Mouse (Mus musculus) layer of hippocampus, postnatal 36 days (tissue): ENCODE data around the gene Arap1. TPM values are rescaled to one million over a fixed set of nuclear protein-coding genes. Genes with fewer than 3 reads are reported as not detected.

ENCODE experiments used
- DNase-seq, 2 experiments: peaks; one replicate each; pipeline ENCODE4 v3.0.0; 2022
- total RNA-seq, 2 experiments: library from RNA; stranded (reverse); gene quantifications; 2 replicates each; pipeline ENCODE4 v1.2.3; 2021

Gene Arap1
- 10 to 100 TPM; 20.1 to 20.8 TPM for total RNA-seq

DNA sequence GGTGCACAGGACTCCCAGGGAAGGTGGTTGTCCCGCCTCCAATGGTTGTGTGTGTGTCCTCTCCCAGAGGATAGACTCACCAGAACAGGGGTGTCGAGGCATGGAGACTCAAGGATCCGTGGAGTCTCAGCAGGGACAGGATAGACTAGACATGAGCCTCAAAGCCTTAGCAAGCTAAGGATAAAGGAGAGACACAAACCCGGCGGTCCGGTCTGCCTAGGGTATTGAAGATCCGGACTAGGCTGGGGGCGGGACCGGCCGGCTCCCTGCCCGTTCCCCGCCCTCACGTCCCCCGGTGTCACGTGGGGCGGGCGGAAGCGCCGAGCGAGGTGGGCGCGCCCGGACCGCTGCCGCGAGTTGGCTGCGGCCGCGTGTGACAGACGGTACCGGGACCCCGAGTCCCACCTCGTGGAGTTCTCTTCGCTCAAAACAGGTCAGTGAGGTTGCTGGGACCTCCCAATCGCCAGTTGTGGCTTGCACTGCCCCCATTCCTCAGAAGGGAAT is at the start of gene Arap1:
Arap1 (plus strand) TSS at position 301 of the 504 bp plus-strand sequence.
- DNase-seq: no peak

DNA sequence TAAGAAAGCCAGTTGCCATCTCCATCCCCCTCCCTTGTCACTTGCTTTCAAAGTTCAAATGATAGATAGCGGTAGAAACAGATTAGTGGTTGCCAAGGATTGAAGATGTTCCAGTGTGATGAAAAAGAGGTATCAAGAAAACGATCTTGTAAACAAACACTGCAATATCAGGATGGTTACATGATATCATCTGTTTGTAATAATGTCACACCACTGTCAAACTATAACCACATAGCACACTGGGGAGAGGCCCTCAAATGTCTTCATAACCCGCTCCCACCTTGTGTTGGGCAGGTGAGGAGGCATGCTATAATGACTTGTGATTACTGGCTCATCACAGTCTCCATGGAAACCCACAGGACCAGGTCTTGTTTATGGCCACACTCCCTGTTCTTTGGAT is 49.5 kb upstream of the Arap1 start:
- DNase-seq: no peak

DNA sequence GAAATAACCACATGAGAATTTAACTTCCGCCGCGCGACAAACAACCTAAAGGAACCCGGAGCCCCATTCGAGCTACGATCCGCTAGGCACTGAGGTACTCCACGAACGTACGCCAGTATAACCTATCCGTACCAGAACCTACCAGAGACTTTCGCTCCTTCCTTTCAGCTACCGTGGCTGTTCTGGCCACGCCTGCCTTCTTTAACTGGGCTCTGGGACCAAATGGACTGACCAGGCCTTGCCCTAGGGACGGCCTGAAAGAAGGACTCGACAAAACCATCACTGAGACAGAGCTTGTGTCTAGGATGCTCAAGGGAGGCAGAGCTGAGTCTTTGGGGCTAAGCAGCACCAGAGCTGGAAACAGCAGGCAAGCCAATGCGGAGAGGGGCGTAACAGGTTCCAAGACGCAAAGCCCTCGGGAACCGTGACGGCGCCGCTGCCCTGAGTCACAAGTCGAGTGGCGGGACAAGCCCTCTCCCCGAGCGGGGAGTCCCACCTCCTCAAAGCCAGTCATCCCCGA is 46.4 kb upstream of the Arap1 start:
- DNase-seq: peak in 1 of 2 experiments; percentile 14

DNA sequence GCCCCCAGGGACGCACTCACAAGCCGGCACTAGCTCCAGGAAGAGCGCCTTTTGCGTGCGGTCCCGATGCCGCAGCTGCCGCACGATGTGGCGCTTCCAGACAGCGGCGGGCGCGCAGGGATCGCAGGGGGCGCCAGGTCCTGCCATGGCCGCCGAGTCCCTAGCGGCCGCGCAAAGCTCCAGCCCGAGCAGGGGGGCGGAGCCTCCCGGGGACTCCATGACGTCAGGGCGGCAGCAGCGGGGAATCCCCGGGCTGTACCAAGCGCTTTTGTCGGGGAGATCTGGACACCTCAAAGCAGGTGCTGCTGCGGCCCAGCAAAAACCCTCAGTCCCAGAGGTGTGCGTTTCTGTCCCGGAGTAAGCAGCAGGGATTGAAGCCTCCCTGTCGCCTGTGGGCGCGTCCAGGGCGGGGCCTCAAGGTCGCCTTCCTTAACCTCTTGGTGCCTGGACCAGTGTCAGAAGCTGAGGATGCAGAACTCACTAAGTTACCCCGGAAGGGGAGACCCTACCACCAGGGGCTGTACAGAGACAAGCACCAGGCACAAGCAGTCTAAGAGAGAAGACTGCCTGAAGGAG is 45.9 kb upstream of the Arap1 start, which contains the start of gene Atg16l2:
Atg16l2 (minus strand) TSS at position 371 of the 576 bp plus-strand sequence.
- peak; percentile 88 to 89 for DNase-seq

DNA sequence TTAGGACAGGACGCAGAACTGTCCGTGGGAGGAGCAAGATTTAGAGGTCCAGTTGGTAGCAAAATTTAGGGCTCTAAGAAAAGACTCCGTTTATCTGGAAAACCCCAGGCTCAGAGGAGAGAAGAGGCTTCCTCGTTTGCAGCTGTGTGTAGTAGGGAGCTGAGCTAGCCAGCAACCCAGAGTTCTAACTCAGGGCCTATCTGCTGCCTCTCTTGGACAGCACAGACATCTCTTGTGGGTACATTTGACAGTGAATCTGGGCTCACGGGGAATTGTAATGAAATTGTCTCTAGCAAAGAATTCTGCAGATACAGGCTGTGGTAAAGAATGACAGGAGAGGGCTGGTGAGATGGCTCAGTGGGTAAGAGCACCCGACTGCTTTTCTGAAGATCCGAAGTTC is 45.2 kb upstream of the Arap1 start:
- DNase-seq: no peak

DNA sequence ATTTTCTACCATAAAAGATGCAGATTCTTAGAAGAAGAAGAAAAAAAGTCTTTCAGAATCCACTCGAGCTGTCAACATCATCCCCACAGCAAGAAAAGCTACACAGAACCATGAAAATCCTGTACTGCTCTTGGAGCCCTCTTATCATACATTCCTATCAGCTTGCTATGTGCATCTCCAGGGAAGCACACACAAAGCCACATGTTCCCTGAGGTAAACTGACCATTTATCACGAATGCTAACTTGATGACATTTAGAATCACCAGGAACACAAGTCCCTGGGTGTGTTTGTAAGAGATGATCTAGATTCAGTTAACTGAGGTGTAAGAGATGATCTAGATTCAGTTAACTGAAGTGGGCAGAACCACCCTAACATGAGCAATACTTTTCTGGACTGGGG is 41.0 kb upstream of the Arap1 start:
- no peak for DNase-seq

DNA sequence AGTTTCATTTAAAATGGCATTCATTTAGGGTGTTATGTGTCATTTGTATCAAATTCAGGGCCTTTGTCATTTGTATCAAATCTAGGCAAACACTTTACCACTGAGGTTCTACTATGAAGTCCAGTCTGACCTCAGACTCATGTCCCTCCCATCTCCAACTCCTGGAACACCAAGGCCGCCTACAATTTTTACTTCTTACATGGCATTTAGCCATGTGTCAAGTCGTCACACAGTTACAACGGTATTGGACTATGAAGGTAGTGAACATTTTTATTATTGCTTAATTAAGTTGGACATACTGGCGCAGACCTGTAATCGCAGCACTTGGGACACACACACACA is 37.9 kb upstream of the Arap1 start:
- no peak for DNase-seq

DNA sequence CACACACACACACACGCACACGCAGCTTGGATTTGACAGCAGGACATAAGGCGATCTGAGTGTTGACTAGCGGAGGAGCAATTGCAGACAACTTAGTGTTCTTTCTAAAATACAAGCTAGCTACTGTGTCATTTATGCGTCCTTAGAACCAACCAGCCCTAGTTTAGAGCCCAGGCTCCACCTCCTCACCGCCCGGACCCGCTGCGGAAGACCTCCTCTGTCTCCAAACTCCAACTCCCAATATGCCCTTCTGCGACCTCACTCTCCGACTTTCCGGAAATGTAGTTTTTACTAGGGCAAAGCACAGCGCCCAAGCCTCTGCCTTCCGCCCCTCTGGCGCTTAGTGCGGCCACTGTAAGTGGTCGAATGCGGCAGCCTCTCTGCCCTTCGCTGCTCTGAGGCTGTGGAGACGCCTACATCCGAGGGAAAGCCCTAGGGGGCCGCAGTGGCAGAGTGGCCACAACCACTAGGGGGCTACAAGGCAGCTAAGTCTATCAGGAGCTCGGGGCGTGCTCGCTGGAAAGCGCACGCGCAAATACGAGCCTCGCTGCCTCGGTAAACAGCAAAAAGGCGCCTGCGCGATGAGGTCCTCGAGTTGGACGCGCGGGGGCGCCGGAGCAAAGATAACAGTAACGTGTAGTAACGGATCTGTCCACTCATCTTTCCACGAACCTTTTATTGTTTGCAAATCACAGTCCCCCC is 37.4 kb upstream of the Arap1 start:
- DNase-seq: peak; percentile 98

DNA sequence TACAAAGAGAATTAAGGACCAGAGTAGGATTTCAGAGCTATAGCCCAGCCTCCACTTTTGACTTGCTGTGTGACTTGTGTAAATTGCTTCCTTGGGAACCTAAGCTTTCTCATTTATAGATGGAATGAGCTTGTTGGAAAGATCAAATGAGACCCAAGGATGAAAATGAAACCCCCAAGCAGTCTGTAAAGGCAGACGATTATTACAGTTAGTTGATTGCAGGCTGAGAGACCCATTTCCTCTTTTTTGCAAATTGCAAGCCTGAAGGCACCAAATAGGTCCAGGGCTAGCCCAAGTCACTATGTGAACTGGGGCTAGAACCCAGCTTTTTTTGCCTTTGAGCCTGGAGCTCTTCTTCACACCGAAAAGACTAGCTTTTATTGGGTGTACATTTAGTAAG is 36.8 kb upstream of the Arap1 start:
- no peak for DNase-seq

DNA sequence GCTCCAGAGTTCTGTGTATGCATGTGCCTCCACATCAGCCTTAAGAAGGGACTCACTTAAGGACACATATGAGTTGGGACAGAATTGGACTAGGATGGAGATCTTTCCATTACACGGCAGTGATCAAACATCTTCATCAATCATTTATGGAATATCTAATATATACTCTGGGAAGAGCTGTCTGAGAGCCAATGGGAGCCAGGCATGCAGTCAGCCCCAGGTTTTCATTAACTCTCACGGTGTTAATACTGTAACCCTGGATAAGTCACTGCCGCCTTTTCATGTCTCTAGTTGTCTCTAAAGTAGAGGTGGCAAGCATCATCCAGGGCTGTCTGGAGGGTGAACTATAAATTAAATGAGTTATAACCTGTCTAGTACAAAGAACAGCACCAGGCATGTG is 34.8 kb upstream of the Arap1 start:
- no peak for DNase-seq

DNA sequence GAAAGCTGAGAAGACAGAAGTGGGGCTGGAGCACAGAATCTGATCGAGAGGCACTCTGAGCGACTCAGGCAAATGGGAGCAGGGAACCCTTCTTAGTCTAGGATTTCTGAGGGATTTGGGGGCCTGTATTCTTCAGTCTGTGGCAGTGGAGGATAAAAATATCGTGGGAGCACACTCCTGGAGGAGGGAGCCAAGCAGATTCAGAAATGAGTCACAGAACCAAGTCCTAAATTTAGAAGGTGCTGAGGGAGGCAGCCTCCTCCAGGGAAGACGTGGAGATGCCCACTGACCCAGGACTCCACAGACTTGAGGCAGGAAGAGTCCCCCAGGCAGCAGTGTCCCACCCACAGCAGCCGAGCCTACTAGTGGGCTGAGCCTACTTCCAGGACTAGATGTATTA is 33.5 kb upstream of the Arap1 start:
- DNase-seq: no peak

DNA sequence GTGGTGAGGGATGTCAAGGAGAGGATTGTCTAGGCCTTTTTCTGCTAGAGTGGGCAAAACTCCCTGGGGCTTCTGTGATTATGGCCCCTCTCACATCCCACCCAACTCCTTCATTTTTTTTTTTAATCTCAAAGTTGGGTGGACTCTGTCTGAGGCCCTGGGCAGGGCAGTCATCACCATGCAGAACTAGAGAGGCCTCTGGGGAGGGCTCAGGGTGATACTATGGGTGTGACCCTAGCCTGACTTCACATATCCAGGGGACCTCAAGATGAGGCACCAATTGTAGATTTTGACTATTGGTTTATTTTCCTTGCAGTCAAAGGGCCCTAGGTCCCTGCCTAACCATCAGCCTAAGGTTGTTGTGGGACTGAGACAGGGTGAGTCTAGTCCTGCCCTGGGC is 32.2 kb upstream of the Arap1 start:
- DNase-seq: no peak

DNA sequence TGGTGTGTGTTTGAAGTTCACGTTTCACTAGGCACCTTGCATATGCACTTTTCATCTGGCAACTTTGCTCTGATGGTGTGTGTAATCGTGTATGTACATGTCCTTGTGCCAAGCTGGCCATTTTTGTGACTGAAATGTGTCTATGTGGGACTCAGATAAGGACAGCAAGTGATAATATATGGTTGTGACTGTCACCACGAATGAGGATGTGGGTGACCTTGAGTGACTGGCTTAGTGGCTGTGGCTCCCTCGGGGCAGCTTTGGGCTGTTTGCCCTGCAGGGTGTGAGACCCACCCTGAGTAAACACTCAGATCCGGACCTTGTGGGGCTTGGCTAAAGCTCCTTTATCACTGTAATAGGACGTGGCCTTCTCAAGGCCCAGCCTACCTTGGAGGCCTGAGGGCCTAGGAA is 31.3 kb upstream of the Arap1 start:
- no peak for DNase-seq

DNA sequence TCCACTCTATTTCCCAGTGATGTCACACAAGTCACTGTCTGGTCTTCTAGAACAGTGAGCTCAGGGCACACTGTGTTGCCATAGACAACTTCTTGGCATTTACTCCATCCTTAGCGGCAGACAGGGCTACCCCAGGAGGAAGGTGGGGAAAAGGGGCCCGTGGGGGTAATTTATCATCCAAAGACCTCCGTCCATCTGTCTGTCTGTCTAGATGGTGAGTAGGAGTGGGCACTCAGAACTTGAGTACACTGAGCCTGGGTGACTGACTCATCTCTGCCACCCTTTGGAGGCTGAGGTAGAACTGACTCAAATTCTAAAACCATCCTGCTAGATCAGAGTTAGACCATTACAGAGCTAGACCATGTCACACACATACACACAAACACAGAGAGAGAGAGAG is 30.9 kb upstream of the Arap1 start, which contains the start of gene Stard10:
Stard10 (plus strand) TSS at position 73 of the 400 bp plus-strand sequence.
- no peak for DNase-seq

DNA sequence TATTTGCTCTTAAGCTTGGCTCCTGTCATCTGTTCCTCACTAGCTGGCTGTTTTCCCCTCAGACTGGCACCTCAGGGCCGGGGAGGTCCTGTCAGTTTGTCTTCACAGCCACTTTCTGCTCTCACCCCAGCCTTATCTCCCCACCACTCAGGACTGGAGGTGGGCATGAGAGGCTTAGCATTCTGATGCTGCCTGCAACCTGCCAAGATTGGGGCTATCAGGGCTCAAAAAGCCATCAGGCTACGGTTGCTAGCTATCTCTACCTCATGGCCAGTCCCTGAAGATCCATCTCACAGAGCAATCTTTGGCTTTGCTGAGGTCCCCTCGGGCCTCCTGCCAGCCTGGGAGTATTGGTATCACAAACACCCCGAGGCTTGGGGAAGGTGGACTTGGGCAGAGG is 29.0 kb upstream of the Arap1 start:
- no peak for DNase-seq

DNA sequence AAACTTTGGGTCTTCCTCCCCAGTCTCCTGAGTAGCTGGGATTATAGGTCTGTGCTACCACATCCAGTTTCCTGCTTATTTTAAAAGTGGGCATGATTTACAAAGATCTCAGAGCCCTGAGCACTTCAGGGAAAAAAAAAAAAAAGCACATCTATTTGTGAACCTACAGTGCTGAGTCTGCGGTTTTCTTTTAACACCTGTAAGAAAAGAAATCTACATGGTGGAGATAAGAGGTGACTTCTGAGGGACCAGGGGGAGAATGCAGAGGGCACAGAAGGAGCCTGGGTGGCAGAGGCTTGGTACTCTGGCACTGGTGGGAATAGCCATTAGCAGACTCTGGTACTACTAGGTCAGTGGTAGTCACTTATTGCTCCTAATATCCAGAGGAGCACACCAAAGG is 28.1 kb upstream of the Arap1 start:
- DNase-seq: no peak

DNA sequence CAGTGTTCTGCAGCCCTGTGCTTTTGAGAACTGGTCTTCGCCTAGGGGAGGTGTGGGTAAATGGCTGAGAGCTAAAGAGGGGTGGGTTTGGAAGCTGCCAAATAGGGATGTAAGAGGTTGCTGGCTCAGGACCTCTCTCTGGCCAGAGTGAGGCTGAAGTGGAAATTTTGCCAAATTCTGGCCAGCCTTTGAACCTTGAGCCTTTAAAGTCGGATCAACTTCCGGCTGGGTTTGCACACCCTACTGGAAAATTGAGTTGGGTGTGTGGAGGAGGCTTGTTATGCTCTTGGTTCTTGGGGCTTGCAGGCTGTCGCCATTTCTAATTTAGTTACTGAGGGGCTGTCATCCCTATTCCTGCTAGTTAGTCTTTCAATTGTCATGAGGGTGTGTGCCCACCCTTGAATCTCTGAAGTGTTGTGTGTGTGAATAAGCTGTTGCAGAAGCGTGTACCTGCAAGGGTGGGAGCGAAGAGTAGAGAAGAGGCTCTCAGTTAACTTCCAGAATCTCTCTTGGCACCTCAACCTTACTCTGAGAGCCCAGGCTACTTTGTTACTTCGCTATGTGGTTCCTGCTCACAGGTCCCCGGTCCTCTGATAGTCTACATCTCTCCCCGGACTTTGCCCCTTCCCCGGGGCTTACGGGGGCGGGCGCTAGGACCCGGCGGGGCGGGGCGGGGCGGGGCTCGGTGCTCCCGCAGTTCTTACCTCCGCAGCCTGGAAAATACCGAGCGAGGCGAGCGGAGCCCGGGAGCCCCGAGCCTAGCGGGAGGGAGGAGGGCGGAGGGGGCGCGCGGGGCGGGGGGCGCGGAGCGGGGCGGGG is 27.3 kb upstream of the Arap1 start:
- DNase-seq: peak in 1 of 2 experiments; percentile 25

DNA sequence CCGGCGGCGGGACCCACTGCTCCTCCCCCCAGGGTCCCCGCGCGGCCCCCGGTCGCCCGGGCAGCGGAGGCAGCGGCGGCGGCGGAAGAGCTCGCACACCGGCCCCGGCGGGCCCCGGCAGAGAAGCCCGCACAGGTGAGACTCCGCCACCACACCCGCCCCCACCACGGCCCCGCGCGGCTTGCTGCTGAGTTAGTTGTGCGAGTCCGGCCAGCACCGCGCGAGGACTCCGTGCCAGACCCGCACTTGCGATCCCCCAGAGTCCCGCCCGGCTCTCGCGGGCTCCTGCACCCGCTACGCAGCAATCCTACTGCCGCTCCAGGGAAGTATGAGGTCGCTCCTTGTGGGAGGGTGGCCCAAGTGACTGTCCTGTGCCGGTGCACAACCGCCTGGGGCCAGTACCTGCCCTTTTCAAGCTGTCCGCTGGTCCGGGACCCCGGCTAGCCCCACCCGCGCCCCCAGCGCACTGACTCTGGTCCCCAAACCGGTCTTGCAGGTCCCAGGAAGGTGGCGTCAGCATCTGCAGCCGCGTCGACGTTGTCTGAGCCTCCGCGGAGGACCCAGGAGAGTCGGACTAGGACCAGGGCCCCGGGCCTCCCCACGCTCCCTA is 26.5 kb upstream of the Arap1 start:
- DNase-seq: no peak

DNA sequence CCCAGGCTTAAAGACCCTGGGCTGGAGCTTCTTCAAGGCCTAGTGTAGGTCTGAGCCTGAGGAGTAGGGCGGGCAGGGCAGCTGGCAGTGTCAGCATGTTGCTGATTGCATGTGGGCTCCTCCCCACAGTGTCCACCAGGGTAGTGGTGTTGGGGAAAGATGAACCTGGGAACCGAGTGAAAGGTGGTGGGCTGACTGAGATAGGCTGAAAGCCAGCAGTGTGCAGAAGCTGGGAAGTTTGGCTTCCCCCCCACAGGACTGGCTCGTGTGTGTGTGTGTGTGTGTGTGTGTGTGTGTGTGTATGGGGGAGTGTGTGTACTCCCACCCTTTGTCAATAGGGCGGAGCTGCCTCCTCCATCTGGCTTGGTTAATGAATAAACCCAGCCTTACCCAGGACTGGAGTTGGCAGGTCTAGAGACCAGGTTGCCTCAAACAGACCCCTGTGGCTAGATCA is 24.7 kb upstream of the Arap1 start:
- DNase-seq: no peak

DNA sequence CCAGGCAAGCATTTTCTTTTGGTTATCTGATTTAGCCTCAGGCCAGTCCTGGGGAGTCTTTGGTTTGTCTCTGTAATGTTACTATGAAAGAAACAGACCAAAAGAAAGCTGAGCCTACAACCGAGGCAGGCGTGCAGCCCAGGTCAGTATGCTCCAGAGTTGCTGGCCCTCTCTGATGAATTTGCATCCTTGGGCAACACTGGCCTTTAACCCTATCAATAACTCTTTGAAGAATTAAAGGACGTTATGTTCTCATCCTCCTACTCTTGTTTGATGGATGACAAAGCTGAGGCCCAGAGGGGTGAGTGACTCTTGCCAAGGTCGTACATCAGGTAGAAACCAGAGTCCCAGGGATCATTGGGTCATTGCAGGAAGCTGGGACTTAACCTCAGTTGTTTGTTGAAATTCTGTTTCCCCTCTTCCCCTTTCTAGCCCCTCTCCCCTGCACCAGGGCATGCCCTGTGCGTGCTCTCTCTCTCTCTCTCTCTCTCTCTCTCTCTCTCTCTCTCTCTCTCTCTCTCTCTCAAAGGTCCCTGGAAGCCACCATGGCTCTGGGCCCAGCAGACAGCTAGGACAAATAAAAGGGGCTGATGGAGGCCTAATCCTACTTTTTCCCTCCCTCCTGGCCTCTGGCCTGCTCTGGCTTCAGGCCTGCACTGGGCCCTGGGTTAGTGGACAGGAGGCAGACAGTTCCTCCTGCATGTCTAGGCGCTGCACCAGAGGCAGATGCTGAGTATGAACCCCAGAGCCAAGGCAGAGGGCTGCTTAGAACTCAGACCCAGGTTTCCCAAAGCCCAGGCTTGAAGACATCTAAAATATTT is 23.5 kb upstream of the Arap1 start:
- peak; percentile 27 to 37 for DNase-seq

DNA sequence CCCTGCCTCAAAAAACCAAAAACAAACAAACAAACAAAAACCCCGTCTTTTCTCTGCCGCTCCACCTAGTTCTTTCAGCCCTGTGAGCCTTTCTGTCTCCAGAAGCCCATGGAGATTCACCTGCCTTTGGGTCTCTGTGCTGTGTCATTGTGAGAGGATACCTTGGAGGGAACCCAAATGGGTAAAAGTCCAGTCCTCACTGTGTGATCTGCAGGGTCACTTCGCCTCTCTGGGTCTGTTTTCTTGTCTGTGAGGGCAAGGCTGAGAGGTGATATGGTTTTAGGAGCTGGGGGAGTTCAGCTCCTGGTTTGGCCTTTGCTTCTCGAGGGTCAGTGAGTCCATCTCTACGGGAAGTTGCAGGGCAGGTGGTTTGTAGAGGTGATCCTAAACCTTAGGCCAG is 21.9 kb upstream of the Arap1 start:
- DNase-seq: no peak

DNA sequence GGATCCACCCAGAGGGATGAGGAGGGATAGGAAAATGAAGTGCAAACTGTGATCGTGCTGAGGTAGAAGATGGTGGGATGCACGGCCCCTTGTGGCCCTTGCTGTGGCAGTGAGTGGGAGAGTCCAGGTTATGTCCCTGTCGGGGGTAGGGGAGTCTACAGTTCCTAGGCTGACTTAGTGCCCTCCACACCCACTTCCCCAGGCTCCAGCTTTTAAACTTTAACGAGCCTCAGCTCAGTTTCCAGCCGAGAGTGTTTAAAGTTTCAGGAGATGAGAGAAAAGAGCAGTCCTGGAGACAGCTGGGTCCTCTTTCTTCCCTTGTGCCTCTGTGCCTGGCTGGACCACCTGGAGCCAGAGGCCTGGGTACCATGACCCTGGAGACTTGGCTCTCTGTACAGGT is 20.6 kb upstream of the Arap1 start:
- DNase-seq: no peak
